Mouse (Mus musculus): ENCODE measurements around the gene Fgfr2.

DNA sequence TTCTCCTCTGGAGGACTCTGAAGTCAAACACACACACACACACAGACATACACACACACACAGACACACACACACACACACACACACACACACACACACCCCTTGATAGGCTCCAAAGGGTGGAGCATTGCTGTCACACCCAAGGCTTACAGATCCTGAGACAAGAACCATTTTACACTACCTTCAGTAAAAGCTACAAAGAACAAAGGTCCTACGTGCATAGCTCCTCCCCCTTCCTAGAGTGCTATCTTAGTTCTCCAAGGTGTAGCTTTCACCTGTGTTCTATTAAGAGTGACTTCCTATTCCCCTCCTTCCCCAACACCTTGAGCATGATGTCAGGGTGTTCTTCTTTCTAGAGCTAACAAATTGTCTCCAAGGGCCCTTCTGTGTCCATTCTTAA lies 1047.3 kb downstream of the Fgfr2 start:
- no peak for TF ChIP-seq POLR2A (IDR thresholded peaks at IDR 0.05; ENCODE audit: low read depth, low read length)
- no peak for TF ChIP-seq CTCF (conservative IDR thresholded peaks at IDR 0.05; ENCODE audit: insufficient read depth, insufficient read length, low read depth, low read length)

All from kidney, adult 2 months (tissue).